Mouse (Mus musculus): ENCODE measurements at regions not wholly inside any gene's neighbourhood (a gene's known extent, or its start where the extent isn't known, plus 50 kb on each side); places are given as distances from the start of the nearest gene placed in this dataset.
"Not testable (repeated sequence)": the region's sequence is repeated elsewhere in the genome, so short reads cannot be mapped to it uniquely, and the experiment has no call there.

- H3K27me3 ChIP-seq (ENCODE audit: insufficient read depth, low read length): no peaks in the 10 kb centered on the region
- DNase-seq (ENCODE audit: low spot score) (no peak), ATAC-seq (replicated peaks; ENCODE audit: low FRiP score, low read depth) (no peak)
- no peaks in the 10 kb centered on the region for H3K9me3 ChIP-seq (replicated peaks; ENCODE audit: low read length)
- H3K4me2 ChIP-seq (ENCODE audit: low read length): no peak overlapping the region
- no peak for TF ChIP-seq CTCF (IDR thresholded peaks at IDR 0.05; ENCODE audit: low read depth)
- 91% methylated on average over 10 of the region's 10 CpGs for WGBS
- H3K4me3 ChIP-seq (replicated peaks; ENCODE audit: low read depth, low read length): no peak overlapping the region
- no peaks in the 10 kb centered on the region for H3K4me1 ChIP-seq (replicated peaks; ENCODE audit: insufficient read depth, low read length)
- no peaks in the 10 kb centered on the region for H3K36me3 ChIP-seq (ENCODE audit: insufficient read depth, low read length)
- no peak overlapping the region for H3K9ac ChIP-seq (ENCODE audit: low read depth, low read length)
- no peak overlapping the region for H3K27ac ChIP-seq
Measured at GRCm38 (mm10) chr4:29337245-29337644, 524.3 kb downstream of the Epha7 start.

GRCm38 (mm10) chr4:29362191-29362590 lies 549.3 kb downstream of the Epha7 start:
- Histone ChIP-seq H3K27me3 (ENCODE audit: insufficient read depth, low read length) (no peaks in the 10 kb centered on the region), H3K9me3 (replicated peaks; ENCODE audit: low read length) (no peaks in the 10 kb centered on the region), H3K36me3 (ENCODE audit: insufficient read depth, low read length) (no peaks in the 10 kb centered on the region), H3K4me3 (replicated peaks; ENCODE audit: low read depth, low read length) (no peak overlapping the region), H3K27ac (no peak overlapping the region), H3K4me2 (ENCODE audit: low read length) (no peak overlapping the region), H3K4me1 (replicated peaks; ENCODE audit: insufficient read depth, low read length) (no peaks in the 10 kb centered on the region), H3K9ac (ENCODE audit: low read depth, low read length) (no peak overlapping the region)
- 93% methylated on average over 1 of the region's 1 CpGs for WGBS
- no peak for ATAC-seq (replicated peaks; ENCODE audit: low FRiP score, low read depth)
- DNase-seq (ENCODE audit: low spot score): no peak
- no peak for TF ChIP-seq CTCF (IDR thresholded peaks at IDR 0.05; ENCODE audit: low read depth)

DNA sequence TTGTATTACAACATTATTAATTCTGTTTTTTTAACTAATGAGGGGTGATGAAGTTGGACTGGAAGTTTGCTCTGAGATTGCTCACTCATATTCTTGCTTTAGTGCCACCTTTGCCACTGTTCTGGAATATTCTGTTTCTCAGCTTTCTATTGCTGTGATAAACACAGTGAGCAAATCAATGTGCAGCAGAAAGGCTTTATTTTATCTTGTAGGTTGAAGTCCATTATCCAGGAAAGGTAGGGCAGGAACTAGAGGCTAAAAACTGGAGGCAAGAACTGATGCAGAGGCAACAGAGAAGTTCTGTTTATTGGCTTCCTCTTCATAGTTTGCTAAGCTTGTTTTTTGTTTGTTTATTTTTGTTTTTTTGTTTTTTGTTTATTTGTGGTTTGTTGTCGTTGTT lies 576.4 kb downstream of the Epha7 start:
- no peak overlapping the region for H3K4me2 ChIP-seq (ENCODE audit: low read length)
- DNase-seq (ENCODE audit: low spot score) (no peak), ATAC-seq (replicated peaks; ENCODE audit: low FRiP score, low read depth) (no peak)
- no peak overlapping the region for H3K27ac ChIP-seq
- H3K36me3 ChIP-seq (ENCODE audit: insufficient read depth, low read length): no peaks in the 10 kb centered on the region
- no peaks in the 10 kb centered on the region for H3K9me3 ChIP-seq (replicated peaks; ENCODE audit: low read length)
- WGBS: 78% methylated on average over 1 of the region's 1 CpGs
- H3K4me3 ChIP-seq (replicated peaks; ENCODE audit: low read depth, low read length): no peak overlapping the region
- no peaks in the 10 kb centered on the region for H3K4me1 ChIP-seq (replicated peaks; ENCODE audit: insufficient read depth, low read length)
- no peak overlapping the region for H3K9ac ChIP-seq (ENCODE audit: low read depth, low read length)
- H3K27me3 ChIP-seq (ENCODE audit: insufficient read depth, low read length): no peaks in the 10 kb centered on the region
- TF ChIP-seq CTCF (IDR thresholded peaks at IDR 0.05; ENCODE audit: low read depth): no peak

DNA sequence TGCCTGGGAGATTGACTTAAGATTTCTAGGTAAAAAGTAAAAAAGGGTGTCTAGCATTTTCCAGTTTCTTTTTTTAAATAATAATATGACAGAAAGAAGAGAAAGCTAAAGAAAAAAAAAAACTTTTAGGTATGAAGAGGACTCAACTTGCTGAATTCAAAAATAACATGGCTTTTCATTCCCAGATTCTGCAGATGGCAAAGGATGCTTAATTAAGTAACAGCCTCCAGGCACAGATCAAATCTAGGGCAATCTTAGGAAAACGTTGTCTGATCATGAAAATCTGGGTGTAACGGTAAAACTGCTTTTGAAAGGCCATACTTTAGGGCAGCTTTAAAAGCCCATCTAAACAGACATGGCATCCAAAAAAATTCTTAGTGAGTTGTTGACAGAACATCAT lies 577.4 kb downstream of the Epha7 start:
- ATAC-seq (replicated peaks; ENCODE audit: low FRiP score, low read depth) (no peak), DNase-seq (ENCODE audit: low spot score) (no peak)
- Histone ChIP-seq H3K27ac (no peak overlapping the region), H3K4me1 (replicated peaks; ENCODE audit: insufficient read depth, low read length) (no peaks in the 10 kb centered on the region), H3K36me3 (ENCODE audit: insufficient read depth, low read length) (no peaks in the 10 kb centered on the region), H3K27me3 (ENCODE audit: insufficient read depth, low read length) (no peaks in the 10 kb centered on the region), H3K4me3 (replicated peaks; ENCODE audit: low read depth, low read length) (no peak overlapping the region), H3K4me2 (ENCODE audit: low read length) (no peak overlapping the region), H3K9me3 (replicated peaks; ENCODE audit: low read length) (no peaks in the 10 kb centered on the region), H3K9ac (ENCODE audit: low read depth, low read length) (no peak overlapping the region)
- no peak for TF ChIP-seq CTCF (IDR thresholded peaks at IDR 0.05; ENCODE audit: low read depth)
- 56% methylated on average over 2 of the region's 2 CpGs for WGBS

- 80% methylated on average over 3 of the region's 3 CpGs for WGBS
- no peaks in the 10 kb centered on the region for H3K27me3 ChIP-seq (ENCODE audit: insufficient read depth, low read length)
- no peak for TF ChIP-seq CTCF (IDR thresholded peaks at IDR 0.05; ENCODE audit: low read depth)
- no peak overlapping the region for H3K4me2 ChIP-seq (ENCODE audit: low read length)
- ATAC-seq (replicated peaks; ENCODE audit: low FRiP score, low read depth): no peak
- no peak overlapping the region for H3K27ac ChIP-seq
- no peaks in the 10 kb centered on the region for H3K9me3 ChIP-seq (replicated peaks; ENCODE audit: low read length)
- no peaks in the 10 kb centered on the region for H3K4me1 ChIP-seq (replicated peaks; ENCODE audit: insufficient read depth, low read length)
- no peak overlapping the region for H3K4me3 ChIP-seq (replicated peaks; ENCODE audit: low read depth, low read length)
- DNase-seq (ENCODE audit: low spot score): no peak
- H3K36me3 ChIP-seq (ENCODE audit: insufficient read depth, low read length): no peaks in the 10 kb centered on the region
- H3K9ac ChIP-seq (ENCODE audit: low read depth, low read length): no peak overlapping the region
Measured at GRCm38 (mm10) chr4:29402143-29402542, 589.2 kb downstream of the Epha7 start.

DNA sequence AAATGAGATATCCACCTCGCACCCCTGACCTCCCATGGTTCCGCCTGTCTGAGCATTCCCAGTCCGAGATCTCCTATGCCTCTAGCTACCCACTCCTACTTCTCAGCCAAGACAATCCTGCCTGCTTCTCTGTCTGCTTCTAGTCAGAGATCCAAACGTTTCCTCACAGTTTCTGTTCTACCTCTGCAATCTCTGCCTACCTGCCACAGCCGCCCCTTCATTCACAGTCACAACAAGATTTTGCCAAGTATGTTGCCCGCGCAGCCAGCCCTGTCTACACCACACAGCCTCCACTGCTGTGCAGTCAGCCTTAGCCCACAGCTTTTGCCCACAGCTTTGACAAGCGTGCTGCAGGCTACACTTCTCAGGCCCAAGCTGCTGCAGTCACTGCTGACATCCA lies 601.7 kb downstream of the Epha7 start:
- 67% methylated on average over 8 of the region's 8 CpGs for WGBS
- no peak overlapping the region for H3K4me3 ChIP-seq (replicated peaks; ENCODE audit: low read depth, low read length)
- no peaks in the 10 kb centered on the region for H3K36me3 ChIP-seq (ENCODE audit: insufficient read depth, low read length)
- no peak overlapping the region for H3K27ac ChIP-seq
- no peaks in the 10 kb centered on the region for H3K4me1 ChIP-seq (replicated peaks; ENCODE audit: insufficient read depth, low read length)
- no peak for TF ChIP-seq CTCF (IDR thresholded peaks at IDR 0.05; ENCODE audit: low read depth)
- no peak for ATAC-seq (replicated peaks; ENCODE audit: low FRiP score, low read depth)
- H3K4me2 ChIP-seq (ENCODE audit: low read length): no peak overlapping the region
- H3K9ac ChIP-seq (ENCODE audit: low read depth, low read length): no peak overlapping the region
- H3K9me3 ChIP-seq (replicated peaks; ENCODE audit: low read length): no peaks in the 10 kb centered on the region
- no peaks in the 10 kb centered on the region for H3K27me3 ChIP-seq (ENCODE audit: insufficient read depth, low read length)
- no peak for DNase-seq (ENCODE audit: low spot score)

GRCm38 (mm10) chr4:29420198-29420792 lies 607.4 kb downstream of the Epha7 start:
- no peaks in the 10 kb centered on the region for H3K4me1 ChIP-seq (replicated peaks; ENCODE audit: insufficient read depth, low read length)
- no peak for ATAC-seq (replicated peaks; ENCODE audit: low FRiP score, low read depth)

DNA sequence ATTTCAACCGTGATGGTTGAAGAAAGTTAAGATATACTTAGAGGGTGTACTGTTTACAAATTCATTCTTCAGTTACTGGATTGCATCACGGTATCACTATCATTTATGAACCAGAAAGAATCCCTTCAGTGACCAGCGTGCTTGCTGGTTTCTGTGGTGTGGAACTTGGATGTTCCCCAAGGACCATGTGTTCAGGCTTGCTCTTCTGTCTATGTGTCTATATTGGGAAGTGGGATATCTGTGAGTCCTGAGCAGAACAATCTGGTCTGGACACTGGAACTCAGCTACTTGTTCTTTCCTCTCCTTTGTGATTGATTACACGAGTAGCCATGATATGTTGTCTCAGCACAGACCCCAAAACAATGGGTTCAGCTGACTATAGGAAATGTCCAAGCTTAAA lies 618.6 kb downstream of the Epha7 start:
- H3K4me2 ChIP-seq (ENCODE audit: low read length); H3K36me3 ChIP-seq (ENCODE audit: insufficient read depth, low read length); DNase-seq (ENCODE audit: low spot score); H3K4me3 ChIP-seq (replicated peaks; ENCODE audit: low read depth, low read length); H3K9me3 ChIP-seq (replicated peaks; ENCODE audit: low read length); ATAC-seq (replicated peaks; ENCODE audit: low FRiP score, low read depth); H3K27me3 ChIP-seq (ENCODE audit: insufficient read depth, low read length); H3K9ac ChIP-seq (ENCODE audit: low read depth, low read length); H3K27ac ChIP-seq; H3K4me1 ChIP-seq (replicated peaks; ENCODE audit: insufficient read depth, low read length): not testable (repeated sequence)
- 71% methylated on average over 4 of the region's 4 CpGs for WGBS

More at GRCm38 (mm10) chr4:29420198-29420792, 607.4 kb downstream of the Epha7 start:
- H3K27me3 ChIP-seq (ENCODE audit: insufficient read depth, low read length): no peaks in the 10 kb centered on the region
- H3K9ac ChIP-seq (ENCODE audit: low read depth, low read length): no peak overlapping the region
- no peaks in the 10 kb centered on the region for H3K36me3 ChIP-seq (ENCODE audit: insufficient read depth, low read length)
- H3K4me3 ChIP-seq (replicated peaks; ENCODE audit: low read depth, low read length): no peak overlapping the region
- DNase-seq (ENCODE audit: low spot score): no peak
- WGBS: 83% methylated on average over 2 of the region's 2 CpGs
- H3K4me2 ChIP-seq (ENCODE audit: low read length): no peak overlapping the region
- TF ChIP-seq CTCF (IDR thresholded peaks at IDR 0.05; ENCODE audit: low read depth): no peak
- no peaks in the 10 kb centered on the region for H3K9me3 ChIP-seq (replicated peaks; ENCODE audit: low read length)
- no peak overlapping the region for H3K27ac ChIP-seq
